Mouse (Mus musculus): ENCODE measurements around the gene Cdk5r2. TPM values are rescaled to one million over a fixed set of nuclear protein-coding genes. Genes with fewer than 3 reads are reported as not detected.

Gene Cdk5r2
- polyA plus RNA-seq, 1 experiment: 2.1 TPM

- no peak overlapping the region; the same call in 1 of the 2 replicates for H3K4me3 ChIP-seq (ENCODE audit: low read depth, low read length)
- H3K27me3 ChIP-seq (ENCODE audit: control insufficient read depth, insufficient read depth, low read length): peaks cover 65% of the 10 kb centered on the region
- WGBS: under 1% methylated on average over 29 of the region's 29 CpGs
- H3K4me1 ChIP-seq (ENCODE audit: control insufficient read depth, insufficient read depth, insufficient read length, low read length): peaks cover 11% of the 10 kb centered on the region
- no peak overlapping the region for H3K27ac ChIP-seq (ENCODE audit: insufficient read depth, low read depth, low read length)
- no peaks in the 10 kb centered on the region for H3K36me3 ChIP-seq (ENCODE audit: control insufficient read depth, insufficient read depth, low read length)
- TF ChIP-seq CTCF (IDR thresholded peaks at IDR 0.05; ENCODE audit: extremely low read depth, insufficient read length, insufficient replicate concordance, low read depth, low read length): no peak
- TF ChIP-seq POLR2A (IDR thresholded peaks at IDR 0.05; ENCODE audit: low read depth, low read length): no peak
Observed at GRCm38 (mm10) chr1:74858171-74858719, 3.5 kb downstream of the Cdk5r2 start.

- no peak for TF ChIP-seq POLR2A (IDR thresholded peaks at IDR 0.05; ENCODE audit: low read depth, low read length)
- TF ChIP-seq CTCF (IDR thresholded peaks at IDR 0.05; ENCODE audit: extremely low read depth, insufficient read length, insufficient replicate concordance, low read depth, low read length): no peak
- Histone ChIP-seq H3K36me3 (ENCODE audit: control insufficient read depth, insufficient read depth, low read length) (no peaks in the 10 kb centered on the region), H3K27me3 (ENCODE audit: control insufficient read depth, insufficient read depth, low read length) (peaks cover 61% of the 10 kb centered on the region), H3K4me3 (ENCODE audit: low read depth, low read length) (no peak overlapping the region), H3K27ac (ENCODE audit: insufficient read depth, low read depth, low read length) (no peak overlapping the region), H3K4me1 (ENCODE audit: control insufficient read depth, insufficient read depth, insufficient read length, low read length) (peaks cover 11% of the 10 kb centered on the region)
- 12% methylated on average over 16 of the region's 16 CpGs for WGBS
Observed at GRCm38 (mm10) chr1:74858805-74859204, 4.1 kb downstream of the Cdk5r2 start.

- Histone ChIP-seq H3K4me1 (ENCODE audit: control insufficient read depth, insufficient read depth, insufficient read length, low read length) (peaks cover 11% of the 10 kb centered on the region), H3K27me3 (ENCODE audit: control insufficient read depth, insufficient read depth, low read length) (peaks cover 55% of the 10 kb centered on the region), H3K36me3 (ENCODE audit: control insufficient read depth, insufficient read depth, low read length) (no peaks in the 10 kb centered on the region), H3K4me3 (ENCODE audit: low read depth, low read length) (no peak overlapping the region), H3K27ac (ENCODE audit: insufficient read depth, low read depth, low read length) (no peak overlapping the region)
- TF ChIP-seq POLR2A (IDR thresholded peaks at IDR 0.05; ENCODE audit: low read depth, low read length) (no peak), CTCF (IDR thresholded peaks at IDR 0.05; ENCODE audit: extremely low read depth, insufficient read length, insufficient replicate concordance, low read depth, low read length) (no peak)
- WGBS: 36% methylated on average over 6 of the region's 6 CpGs
Observed at GRCm38 (mm10) chr1:74859223-74859984, 4.7 kb downstream of the Cdk5r2 start.

- no peak overlapping the region for H3K27ac ChIP-seq (ENCODE audit: insufficient read depth, low read depth, low read length)
- TF ChIP-seq CTCF (IDR thresholded peaks at IDR 0.05; ENCODE audit: extremely low read depth, insufficient read length, insufficient replicate concordance, low read depth, low read length) (no peak), POLR2A (IDR thresholded peaks at IDR 0.05; ENCODE audit: low read depth, low read length) (no peak)
- peaks cover 34% of the 10 kb centered on the region for H3K27me3 ChIP-seq (ENCODE audit: control insufficient read depth, insufficient read depth, low read length)
- H3K4me3 ChIP-seq (ENCODE audit: low read depth, low read length): no peak overlapping the region
- H3K36me3 ChIP-seq (ENCODE audit: control insufficient read depth, insufficient read depth, low read length): no peaks in the 10 kb centered on the region
- H3K4me1 ChIP-seq (ENCODE audit: control insufficient read depth, insufficient read depth, insufficient read length, low read length): no peaks in the 10 kb centered on the region
Observed at GRCm38 (mm10) chr1:74861783-74862182, 7.0 kb downstream of the Cdk5r2 start.

- H3K36me3 ChIP-seq (ENCODE audit: control insufficient read depth, insufficient read depth, low read length): no peaks in the 10 kb centered on the region
- peaks cover 2% of the 10 kb centered on the region; the same call in 1 of the 2 replicates for H3K27me3 ChIP-seq (ENCODE audit: control insufficient read depth, insufficient read depth, low read length)
- no peak for TF ChIP-seq CTCF (IDR thresholded peaks at IDR 0.05; ENCODE audit: extremely low read depth, insufficient read length, insufficient replicate concordance, low read depth, low read length)
- TF ChIP-seq POLR2A (IDR thresholded peaks at IDR 0.05; ENCODE audit: low read depth, low read length): no peak
- no peaks in the 10 kb centered on the region for H3K4me1 ChIP-seq (ENCODE audit: control insufficient read depth, insufficient read depth, insufficient read length, low read length)
- H3K4me3 ChIP-seq (ENCODE audit: low read depth, low read length): no peak overlapping the region
- no peak overlapping the region for H3K27ac ChIP-seq (ENCODE audit: insufficient read depth, low read depth, low read length)
- 58% methylated on average over 2 of the region's 2 CpGs for WGBS
Observed at GRCm38 (mm10) chr1:74872218-74872617, 17.5 kb downstream of the Cdk5r2 start.

- H3K4me1 ChIP-seq (ENCODE audit: control insufficient read depth, insufficient read depth, insufficient read length, low read length): no peaks in the 10 kb centered on the region; the same call in none of the 2 replicates
- TF ChIP-seq POLR2A (IDR thresholded peaks at IDR 0.05; ENCODE audit: low read depth, low read length): no peak
- TF ChIP-seq CTCF (IDR thresholded peaks at IDR 0.05; ENCODE audit: extremely low read depth, insufficient read length, insufficient replicate concordance, low read depth, low read length): no peak
- H3K27ac ChIP-seq (ENCODE audit: insufficient read depth, low read depth, low read length): no peak overlapping the region
- WGBS: 43% methylated on average over 3 of the region's 3 CpGs
- H3K36me3 ChIP-seq (ENCODE audit: control insufficient read depth, insufficient read depth, low read length): no peaks in the 10 kb centered on the region
- no peak overlapping the region for H3K4me3 ChIP-seq (ENCODE audit: low read depth, low read length)
- H3K27me3 ChIP-seq (ENCODE audit: control insufficient read depth, insufficient read depth, low read length): peaks cover 16% of the 10 kb centered on the region
Observed at GRCm38 (mm10) chr1:74877199-74877598, 22.5 kb downstream of the Cdk5r2 start.

- H3K4me1 ChIP-seq (ENCODE audit: control insufficient read depth, insufficient read depth, insufficient read length, low read length): peaks cover 3% of the 10 kb centered on the region
- no peak overlapping the region for H3K27ac ChIP-seq (ENCODE audit: insufficient read depth, low read depth, low read length)
- 7% methylated on average over 18 of the region's 18 CpGs for WGBS
- no peaks in the 10 kb centered on the region for H3K36me3 ChIP-seq (ENCODE audit: control insufficient read depth, insufficient read depth, low read length)
- peaks cover 49% of the 10 kb centered on the region for H3K27me3 ChIP-seq (ENCODE audit: control insufficient read depth, insufficient read depth, low read length)
- TF ChIP-seq POLR2A (IDR thresholded peaks at IDR 0.05; ENCODE audit: low read depth, low read length): no peak
- TF ChIP-seq CTCF (IDR thresholded peaks at IDR 0.05; ENCODE audit: extremely low read depth, insufficient read length, insufficient replicate concordance, low read depth, low read length): peak; percentile 91
- H3K4me3 ChIP-seq (ENCODE audit: low read depth, low read length): no peak overlapping the region
Observed at GRCm38 (mm10) chr1:74880785-74881360, 26.1 kb downstream of the Cdk5r2 start.
